Mouse (Mus musculus): ENCODE results near the gene Psmf1. TPM values are rescaled to one million over a fixed set of nuclear protein-coding genes. Genes with fewer than 3 reads are reported as not detected.

Gene Psmf1
- polyA plus RNA-seq, 1 experiment from 2014 or later = 41.8 TPM

DNA sequence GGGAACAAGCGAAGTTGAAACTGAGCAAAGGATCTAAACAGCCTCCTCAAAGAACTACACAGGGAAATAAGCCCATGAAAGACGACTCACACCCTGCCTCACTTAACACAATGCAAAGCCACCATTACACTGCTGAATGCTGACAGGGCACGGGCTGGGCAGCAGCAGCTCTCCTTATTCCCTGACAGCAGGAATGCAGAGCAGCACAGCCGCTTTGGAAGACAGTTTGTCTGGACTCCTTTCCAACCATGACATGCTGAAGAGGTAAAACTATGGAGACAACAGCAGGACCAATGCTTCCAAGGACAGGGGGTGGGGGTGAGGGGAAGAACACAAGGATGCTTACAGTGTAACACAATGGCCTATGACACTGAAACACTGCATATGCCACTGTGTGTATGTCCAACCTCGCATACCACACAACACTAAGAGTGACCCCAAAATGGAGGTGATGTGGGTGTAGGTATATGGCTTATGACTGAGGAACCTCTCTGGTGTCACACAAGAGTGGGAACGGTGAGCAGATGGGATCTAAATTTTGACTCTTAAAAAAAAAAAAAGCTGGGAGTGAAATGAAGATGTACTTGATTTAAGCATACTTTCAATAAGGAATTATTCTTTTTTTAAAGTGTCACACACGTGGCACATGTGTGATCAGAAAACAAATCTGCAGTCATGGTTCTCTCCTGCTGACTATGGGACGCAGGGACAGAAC, 10.7 kb downstream of the Psmf1 start:
- peaks cover 46% of the 10 kb centered on the region for H3K36me3 ChIP-seq
- no peaks in the 10 kb centered on the region for H3K9me3 ChIP-seq (replicated peaks)
- no peak overlapping the region for H3K4me2 ChIP-seq (replicated peaks)
- H3K9ac ChIP-seq = no peak overlapping the region
- no peak for ATAC-seq (ENCODE audit: insufficient number of reproducible peaks, low FRiP score, low TSS enrichment, low read depth)
- WGBS = 85% methylated on average over 8 of the region's 8 CpGs
- no peaks in the 10 kb centered on the region for H3K27me3 ChIP-seq
- no peak overlapping the region for H3K27ac ChIP-seq (replicated peaks)
- no peak overlapping the region for H3K4me3 ChIP-seq (replicated peaks)
- no peaks in the 10 kb centered on the region for H3K4me1 ChIP-seq

DNA sequence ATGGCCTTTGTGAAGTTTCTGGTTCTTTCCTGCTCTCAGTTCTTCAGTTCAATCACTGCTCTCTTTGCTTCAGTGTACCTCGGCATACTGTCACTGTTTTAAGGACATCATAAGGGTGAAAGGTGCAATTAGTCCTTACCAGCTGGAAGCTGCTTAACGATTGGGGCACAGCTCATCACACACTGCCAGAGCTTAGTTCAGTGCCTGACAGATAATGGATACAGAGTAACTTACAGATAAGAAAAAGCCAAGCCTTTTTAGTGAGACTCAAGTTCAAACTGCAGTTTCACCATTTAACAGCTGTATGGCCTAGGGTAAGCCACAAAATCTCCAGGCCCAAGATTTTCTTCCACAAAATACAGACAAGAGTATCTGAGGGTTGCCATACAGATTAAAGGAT, 19.9 kb downstream of the Psmf1 start:
- Histone ChIP-seq H3K27me3 (no peaks in the 10 kb centered on the region), H3K9me3 (replicated peaks) (no peaks in the 10 kb centered on the region), H3K4me3 (replicated peaks) (no peak overlapping the region), H3K36me3 (peaks cover 64% of the 10 kb centered on the region), H3K9ac (no peak overlapping the region), H3K4me2 (replicated peaks) (no peak overlapping the region), H3K4me1 (no peaks in the 10 kb centered on the region), H3K27ac (replicated peaks) (no peak overlapping the region)
- 90% methylated on average over 2 of the region's 2 CpGs for WGBS
- ATAC-seq (ENCODE audit: insufficient number of reproducible peaks, low FRiP score, low TSS enrichment, low read depth) = no peak

DNA sequence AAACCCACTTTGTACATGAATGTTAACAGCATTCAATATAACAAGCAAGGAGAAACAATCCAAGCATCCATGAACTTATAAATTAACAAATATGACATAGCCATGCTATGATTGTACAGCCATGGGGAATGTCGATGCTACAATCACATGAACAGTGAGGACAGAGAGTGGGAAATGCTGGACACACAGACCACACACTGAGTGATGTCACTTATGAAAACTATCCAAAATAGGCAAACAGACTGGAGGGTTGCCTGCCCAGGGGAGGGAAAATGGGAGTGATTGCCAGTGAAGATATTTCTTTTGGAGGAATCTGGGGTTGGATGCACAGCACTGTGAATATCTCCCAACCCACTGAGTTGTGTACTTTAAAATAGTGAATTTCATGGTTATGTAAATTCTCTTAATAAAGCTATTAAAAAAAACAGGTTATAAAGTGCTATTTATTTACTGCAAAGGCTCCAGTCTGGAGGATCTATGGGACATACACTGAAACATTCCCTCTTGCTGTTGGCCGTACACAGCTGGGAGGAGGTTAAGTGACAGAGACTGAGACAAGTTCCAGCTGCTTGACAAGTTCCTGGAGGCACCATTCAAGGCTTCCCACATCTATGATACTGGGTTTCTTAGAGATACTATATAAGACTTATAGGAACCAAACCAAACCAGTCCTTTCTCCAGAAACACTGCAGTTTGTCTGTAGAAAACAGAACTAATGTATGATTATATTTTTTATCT, 27.5 kb downstream of the Psmf1 start:
- no peak for ATAC-seq (ENCODE audit: insufficient number of reproducible peaks, low FRiP score, low TSS enrichment, low read depth)
- Histone ChIP-seq H3K27ac (replicated peaks) (no peak overlapping the region), H3K4me2 (replicated peaks) (no peak overlapping the region), H3K27me3 (no peaks in the 10 kb centered on the region), H3K4me3 (replicated peaks) (no peak overlapping the region), H3K4me1 (no peaks in the 10 kb centered on the region), H3K36me3 (peaks cover 44% of the 10 kb centered on the region), H3K9me3 (replicated peaks) (no peaks in the 10 kb centered on the region), H3K9ac (no peak overlapping the region)
- 82% methylated on average over 2 of the region's 2 CpGs for WGBS

DNA sequence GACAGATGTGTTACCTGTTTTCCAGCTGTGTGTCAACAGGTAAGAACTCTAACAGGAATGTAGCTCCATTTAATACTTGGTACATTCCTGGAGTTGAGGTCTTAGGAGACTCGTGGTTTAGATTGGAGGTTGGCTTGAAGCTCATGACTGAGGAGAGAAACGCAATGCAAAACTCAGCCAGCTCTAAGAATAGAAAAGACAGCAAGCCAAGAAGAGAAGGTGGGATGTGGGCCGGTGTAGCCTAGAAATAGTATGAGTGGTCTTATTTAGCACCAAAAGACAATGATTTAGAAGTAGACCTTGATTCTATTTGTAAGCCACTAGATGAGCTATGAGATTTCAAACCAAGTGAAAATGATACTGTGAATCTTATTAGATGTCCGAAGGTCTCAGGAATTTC, 28.5 kb downstream of the Psmf1 start:
- no peaks in the 10 kb centered on the region for H3K4me1 ChIP-seq
- no peak overlapping the region for H3K4me2 ChIP-seq (replicated peaks)
- 94% methylated on average over 4 of the region's 4 CpGs for WGBS
- H3K9me3 ChIP-seq (replicated peaks) = no peaks in the 10 kb centered on the region
- peaks cover 40% of the 10 kb centered on the region for H3K36me3 ChIP-seq
- no peak for ATAC-seq (ENCODE audit: insufficient number of reproducible peaks, low FRiP score, low TSS enrichment, low read depth)
- H3K27ac ChIP-seq (replicated peaks) = no peak overlapping the region
- no peak overlapping the region for H3K4me3 ChIP-seq (replicated peaks)
- H3K27me3 ChIP-seq = no peaks in the 10 kb centered on the region
- no peak overlapping the region for H3K9ac ChIP-seq

DNA sequence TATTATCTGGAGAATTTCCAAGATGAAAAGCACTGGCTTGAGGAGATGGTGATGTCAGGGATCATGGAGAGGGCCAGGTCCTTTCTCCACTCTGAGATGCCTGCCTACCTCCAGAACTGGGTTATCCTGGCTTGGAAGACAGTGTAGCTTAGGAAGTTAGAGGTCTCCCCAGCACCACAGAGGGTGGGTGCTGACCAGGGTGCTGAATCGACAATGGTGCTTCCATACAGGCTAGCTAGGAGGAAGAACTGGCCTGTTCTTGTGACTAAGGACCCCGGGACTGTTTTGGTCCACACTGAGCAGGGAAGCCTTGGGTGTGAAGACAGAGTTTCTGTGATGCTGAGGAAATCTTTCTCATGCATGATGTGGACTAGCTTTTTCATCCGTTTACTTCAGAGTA, 31.3 kb downstream of the Psmf1 start:
- H3K27ac ChIP-seq (replicated peaks) = no peak overlapping the region
- no peak overlapping the region for H3K4me3 ChIP-seq (replicated peaks)
- no peak overlapping the region for H3K9ac ChIP-seq
- H3K4me1 ChIP-seq = no peaks in the 10 kb centered on the region
- peaks cover 13% of the 10 kb centered on the region for H3K36me3 ChIP-seq
- 27% methylated on average over 3 of the region's 3 CpGs for WGBS
- H3K27me3 ChIP-seq = no peaks in the 10 kb centered on the region
- no peak for ATAC-seq (ENCODE audit: insufficient number of reproducible peaks, low FRiP score, low TSS enrichment, low read depth)
- H3K4me2 ChIP-seq (replicated peaks) = no peak overlapping the region
- H3K9me3 ChIP-seq (replicated peaks) = no peaks in the 10 kb centered on the region

DNA sequence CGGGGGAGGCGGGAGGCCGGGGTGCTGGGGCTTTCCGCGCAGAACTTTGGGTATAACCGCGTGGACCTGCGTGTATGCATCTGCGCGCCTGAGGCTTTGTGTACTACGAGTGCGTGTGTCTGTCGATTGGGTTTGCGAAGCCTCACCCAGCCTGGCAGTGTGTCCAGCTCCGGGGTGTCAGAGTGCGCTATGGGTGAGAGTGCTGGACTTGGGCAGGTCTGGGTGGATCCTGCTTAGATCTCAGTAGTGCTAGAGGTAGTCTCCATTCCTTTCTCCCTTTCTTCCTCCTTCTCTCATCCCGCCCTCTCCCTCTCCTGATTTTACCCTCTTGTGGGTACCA, 41.2 kb downstream of the Psmf1 start:
- Histone ChIP-seq H3K9ac (peak overlapping the region; percentile 62), H3K9me3 (replicated peaks) (no peaks in the 10 kb centered on the region), H3K4me2 (replicated peaks) (peak overlapping the region; percentile 100), H3K4me1 (peaks cover 5% of the 10 kb centered on the region; the same call in 1 of the 2 replicates), H3K4me3 (replicated peaks) (peak overlapping the region; percentile 60), H3K27ac (replicated peaks) (no peak overlapping the region), H3K36me3 (no peaks in the 10 kb centered on the region), H3K27me3 (peaks cover 26% of the 10 kb centered on the region)
- ATAC-seq (ENCODE audit: insufficient number of reproducible peaks, low FRiP score, low TSS enrichment, low read depth) = peak; percentile 18; the same call in 1 of the 2 replicates
- WGBS = 3% methylated on average over 17 of the region's 17 CpGs

DNA sequence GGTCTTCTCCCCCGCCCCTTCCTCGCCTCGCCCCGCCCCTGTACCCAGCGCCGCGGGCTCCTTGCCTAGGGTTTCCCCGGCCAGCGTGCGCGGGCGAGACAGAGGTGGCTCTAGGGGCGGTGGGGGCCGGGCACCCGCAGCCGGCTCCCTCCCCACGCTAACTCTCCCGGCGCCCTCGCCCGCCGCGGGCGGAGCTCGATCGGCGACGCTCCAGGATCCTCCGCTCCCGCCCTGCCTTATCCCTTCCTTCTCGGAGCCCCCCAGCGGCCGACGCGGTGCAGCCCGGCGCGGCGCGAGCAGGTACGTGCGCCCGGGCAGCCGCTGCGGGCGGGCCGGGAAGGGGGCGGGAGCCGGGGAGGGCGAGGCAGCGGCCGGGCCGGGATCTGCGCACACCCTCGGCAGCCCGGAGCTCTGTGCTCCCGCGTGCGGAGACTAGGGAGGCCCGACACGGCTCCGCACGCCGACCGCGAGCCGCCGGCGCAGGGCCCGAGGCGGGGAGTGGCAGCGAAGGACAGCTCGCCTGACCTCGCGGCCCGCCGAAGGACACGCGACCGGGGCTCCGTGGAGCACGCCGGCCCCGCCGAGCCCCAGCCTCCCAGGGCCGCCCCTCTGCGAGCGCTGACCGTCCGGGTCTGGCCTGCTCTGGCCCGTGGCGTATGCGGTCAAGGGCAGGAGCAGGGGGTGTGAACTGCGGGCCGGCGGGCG, 41.7 kb downstream of the Psmf1 start:
- peak overlapping the region; percentile 62 for H3K9ac ChIP-seq
- no peaks in the 10 kb centered on the region for H3K36me3 ChIP-seq
- peak overlapping the region; percentile 100 for H3K4me2 ChIP-seq (replicated peaks)
- peaks cover 5% of the 10 kb centered on the region; the same call in 1 of the 2 replicates for H3K4me1 ChIP-seq
- WGBS = under 1% methylated on average over 93 of the region's 97 CpGs
- no peak overlapping the region for H3K27ac ChIP-seq (replicated peaks)
- H3K4me3 ChIP-seq (replicated peaks) = peak overlapping the region; percentile 60
- H3K27me3 ChIP-seq = peaks cover 26% of the 10 kb centered on the region
- H3K9me3 ChIP-seq (replicated peaks) = no peaks in the 10 kb centered on the region
- peak; percentile 75 for ATAC-seq (ENCODE audit: insufficient number of reproducible peaks, low FRiP score, low TSS enrichment, low read depth)

DNA sequence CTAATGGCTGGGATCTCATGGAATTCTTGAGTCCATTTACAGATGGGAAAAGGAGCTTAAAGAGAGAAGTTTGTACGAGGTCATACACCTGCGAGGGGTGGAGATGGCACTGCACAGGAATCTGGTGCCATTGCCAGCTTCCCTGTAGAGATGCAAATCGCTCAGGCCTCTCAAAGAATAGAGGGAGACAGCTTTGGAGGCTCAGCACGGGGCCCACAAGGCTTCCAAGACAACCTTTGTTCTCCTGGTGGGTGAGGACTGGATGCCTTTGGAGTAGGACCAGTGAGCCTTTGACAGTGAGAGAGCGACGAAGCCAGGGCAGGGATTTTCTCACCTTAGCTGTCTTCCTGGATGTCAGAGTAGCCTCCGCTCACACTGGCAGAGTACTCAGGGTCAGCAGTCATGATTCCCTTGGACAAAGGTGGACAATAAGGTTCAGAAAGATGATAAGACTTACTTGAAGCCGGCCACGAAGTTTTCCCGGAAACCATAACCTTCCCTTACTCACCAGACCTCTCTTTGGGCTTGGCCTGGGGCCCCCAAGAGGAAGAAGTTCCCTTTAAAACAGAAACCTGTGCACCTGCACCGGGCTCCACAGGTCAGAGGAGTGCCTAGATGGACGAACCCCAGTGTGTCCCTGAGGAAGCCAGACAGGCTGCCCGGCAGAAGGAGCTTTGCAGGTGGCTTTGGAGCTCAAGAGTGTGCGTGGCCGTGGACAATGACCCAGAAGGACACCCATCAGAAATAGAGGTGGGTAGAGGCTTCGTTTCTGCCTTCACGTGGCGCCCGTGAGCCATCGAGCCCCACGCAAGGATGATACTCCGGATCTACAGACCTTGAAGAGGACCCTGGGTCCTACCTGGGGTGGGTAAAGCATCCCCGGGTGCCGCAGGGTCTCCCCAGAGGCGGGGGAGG, 42.5 kb downstream of the Psmf1 start, which contains the start of gene Tmem74b:
TSS of gene Tmem74b (plus strand) at position 778 of the 915 bp plus-strand sequence.
- peak within 1 kb of the TSS; percentile 60 for H3K4me3 ChIP-seq (replicated peaks)
- no peak for ATAC-seq (ENCODE audit: insufficient number of reproducible peaks, low FRiP score, low TSS enrichment, low read depth)
- H3K27me3 ChIP-seq = peaks cover 26% of the 10 kb centered on the region
- 5% methylated on average over 25 of the region's 25 CpGs for WGBS
- H3K36me3 ChIP-seq = no peaks in the 10 kb centered on the region
- peak within 1 kb of the TSS; percentile 100 for H3K4me2 ChIP-seq (replicated peaks)
- H3K4me1 ChIP-seq = peaks cover 5% of the 10 kb centered on the region; the same call in 1 of the 2 replicates
- H3K27ac ChIP-seq (replicated peaks) = no peak within 1 kb of the TSS
- H3K9me3 ChIP-seq (replicated peaks) = no peaks in the 10 kb centered on the region
- H3K9ac ChIP-seq = peak within 1 kb of the TSS; percentile 62

DNA sequence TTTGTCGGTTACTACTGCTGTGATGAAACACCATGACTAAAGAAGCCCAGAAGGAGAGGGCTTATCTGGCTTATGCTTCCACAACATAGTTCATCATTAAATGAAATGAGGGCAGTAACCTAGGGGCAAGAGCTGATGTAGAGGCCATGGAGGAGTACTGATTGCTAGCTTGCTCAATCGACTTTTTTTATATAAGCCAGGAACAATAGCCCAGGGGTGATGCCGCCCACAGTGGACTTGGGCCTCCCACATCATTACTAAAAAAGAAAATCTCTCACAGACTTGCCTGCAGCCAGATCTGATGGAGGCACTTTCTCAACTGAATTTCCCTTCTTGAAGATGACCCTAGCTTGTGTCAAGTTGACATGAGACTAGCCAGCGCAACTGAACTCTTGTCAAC, 61.0 kb downstream of the Psmf1 start:
- no peak overlapping the region for H3K4me3 ChIP-seq (replicated peaks)
- no peak overlapping the region for H3K27ac ChIP-seq (replicated peaks)
- no peak overlapping the region for H3K4me2 ChIP-seq (replicated peaks)
- H3K9ac ChIP-seq = no peak overlapping the region
- no peaks in the 10 kb centered on the region for H3K9me3 ChIP-seq (replicated peaks)
- WGBS = 83% methylated on average over 4 of the region's 4 CpGs
- no peaks in the 10 kb centered on the region for H3K36me3 ChIP-seq
- no peaks in the 10 kb centered on the region for H3K4me1 ChIP-seq
- no peak for ATAC-seq (ENCODE audit: insufficient number of reproducible peaks, low FRiP score, low TSS enrichment, low read depth)
- no peaks in the 10 kb centered on the region for H3K27me3 ChIP-seq

DNA sequence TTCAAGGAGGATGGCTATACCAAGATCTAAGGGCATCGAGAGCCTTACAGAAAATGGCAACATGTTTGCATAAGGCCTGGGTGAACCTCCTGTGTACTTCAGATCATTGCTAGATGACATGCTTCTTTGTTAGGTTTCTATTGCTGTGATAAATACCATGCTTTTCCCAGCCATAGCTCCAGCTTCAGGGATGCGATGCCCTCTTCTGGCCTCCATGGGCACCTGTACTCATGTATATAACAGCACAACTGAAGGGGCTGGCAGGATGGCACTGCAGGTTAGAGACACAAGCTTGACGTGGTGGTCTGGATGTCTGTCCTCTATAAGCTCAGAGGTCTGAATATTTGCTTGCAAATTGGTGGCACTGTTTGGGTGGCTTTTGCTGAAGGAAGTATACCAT, 61.6 kb downstream of the Psmf1 start:
- no peak overlapping the region for H3K27ac ChIP-seq (replicated peaks)
- no peak overlapping the region for H3K4me2 ChIP-seq (replicated peaks)
- H3K9me3 ChIP-seq (replicated peaks) = no peaks in the 10 kb centered on the region
- no peaks in the 10 kb centered on the region for H3K4me1 ChIP-seq
- no peak overlapping the region for H3K9ac ChIP-seq
- no peak for ATAC-seq (ENCODE audit: insufficient number of reproducible peaks, low FRiP score, low TSS enrichment, low read depth)
- H3K4me3 ChIP-seq (replicated peaks) = no peak overlapping the region
- 63% methylated on average over 3 of the region's 3 CpGs for WGBS
- H3K36me3 ChIP-seq = no peaks in the 10 kb centered on the region
- H3K27me3 ChIP-seq = no peaks in the 10 kb centered on the region
